Mouse (Mus musculus) mouse trophoblast stem cell (cell line): ENCODE results near the gene Amt.

Source experiments
- in situ Hi-C, 2 experiments: fragments of 300-500 bp; cut with MseI, MboI; formaldehyde crosslinking; loops; 2 replicates in 1 of 2; 3 replicates in 1 of 2; pipeline ENCODE4 v1.15.1; 2025

Amt gene

GRCm38 (mm10) chr9:108338886-108339781 is 42.5 kb downstream of the Amt start, which contains the start of gene Gpx1:
Gene Gpx1 (plus strand): TSS chr9:108338903.
- in situ Hi-C loops: no loop called here

- in situ Hi-C loops: no loop called here
Observed at GRCm38 (mm10) chr9:108339886-108340257, 43.2 kb downstream of the Amt start.

- in situ Hi-C loops: no loop called here
Observed at GRCm38 (mm10) chr9:108340258-108341138, 43.8 kb downstream of the Amt start.

GRCm38 (mm10) chr9:108341139-108341475 is 44.5 kb downstream of the Amt start:
- in situ Hi-C loops: no loop called here

- in situ Hi-C loops: no loop called here
Observed at GRCm38 (mm10) chr9:108341801-108342200, 45.1 kb downstream of the Amt start.

- in situ Hi-C loops: no loop called here
Observed at GRCm38 (mm10) chr9:108342301-108342831, 45.7 kb downstream of the Amt start.

GRCm38 (mm10) chr9:108343331-108343730 is 46.7 kb downstream of the Amt start:
- in situ Hi-C loops: no loop called here

GRCm38 (mm10) chr9:108343835-108344234 is 47.2 kb downstream of the Amt start:
- in situ Hi-C loops: no loop called here

- in situ Hi-C loops: no loop called here
Observed at GRCm38 (mm10) chr9:108344471-108344870, 47.8 kb downstream of the Amt start.

GRCm38 (mm10) chr9:108347024-108347423 is 50.4 kb downstream of the Amt start:
- in situ Hi-C loops: no loop called here

- in situ Hi-C loops: no loop called here
Observed at GRCm38 (mm10) chr9:108347540-108348289, 51.1 kb downstream of the Amt start, which contains the start of gene Usp4. Gene Usp4 (plus strand): TSS chr9:108347853.

- in situ Hi-C loops: no loop called here
Observed at GRCm38 (mm10) chr9:108348290-108348680, 51.6 kb downstream of the Amt start.

GRCm38 (mm10) chr9:108349727-108350126 is 53.1 kb downstream of the Amt start:
- in situ Hi-C loops: no loop called here
